Mouse (Mus musculus) liver, embryonic 13.5 days (tissue): ENCODE results near the gene Dbn1. TPM values are rescaled to one million over a fixed set of nuclear protein-coding genes. Genes with fewer than 3 reads are reported as not detected.

ENCODE experiments used
- ATAC-seq: fragments of 200-750 bp; cut with Nextera tagmentation; 2 replicates; pipeline ENCODE4 v1.8.0; 2017; ENCODE audit warnings: low read depth, mild to moderate bottlenecking, moderate number of reproducible peaks, moderate library complexity
- DNase-seq: peaks from one replicate; pipeline ENCODE4 v3.0.0; 2022
- H3K27ac ChIP-seq: fragments of 300-500 bp; sonication (generic); 2 replicates; pipeline ENCODE4 v1.5.1; 2015; ENCODE audit warnings: moderate library complexity, mild to moderate bottlenecking, inconsistent platforms
- H3K27me3 ChIP-seq: fragments of 300-500 bp; sonication (generic); 2 replicates; pipeline ENCODE4 v1.6.1; 2015; ENCODE audit warnings: mild to moderate bottlenecking, inconsistent platforms
- H3K36me3 ChIP-seq: fragments of 300-500 bp; sonication (generic); 2 replicates; pipeline ENCODE4 v1.6.1; 2015; ENCODE audit warnings: mild to moderate bottlenecking, inconsistent platforms
- H3K4me1 ChIP-seq: fragments of 300-500 bp; sonication (generic); replicated peaks from 2 replicates; pipeline ENCODE4 v1.6.1; 2015; ENCODE audit warnings: inconsistent platforms
- H3K4me2 ChIP-seq: fragments of 300-500 bp; sonication (generic); 2 replicates; pipeline ENCODE4 v1.6.1; 2015; ENCODE audit warnings: inconsistent platforms, mild to moderate bottlenecking, moderate library complexity
- H3K4me3 ChIP-seq: fragments of 300-500 bp; sonication (generic); replicated peaks from 2 replicates; pipeline ENCODE4 v1.5.1; 2015; ENCODE audit warnings: mild to moderate bottlenecking, inconsistent platforms
- H3K9ac ChIP-seq: fragments of 300-500 bp; sonication (generic); 2 replicates; pipeline ENCODE4 v1.6.1; 2015; ENCODE audit warnings: mild to moderate bottlenecking, inconsistent platforms
- H3K9me3 ChIP-seq: fragments of 300-500 bp; sonication (generic); replicated peaks from 2 replicates; pipeline ENCODE4 v1.6.1; 2016; ENCODE audit warnings: inconsistent platforms
- WGBS: fragments of 180-500 bp; shearing (Covaris S2); methylation state at CpG from one replicate; pipeline ENCODE4 v1.1.7; 2015; ENCODE audit not compliant: insufficient replicate concordance; 5-methylcytosine and 5-hydroxymethylcytosine counted together
- microRNA-seq: library from miRNA; unstranded; fragments of <30 nt; microRNA quantifications from one replicate; pipeline ENCODE4, GENCODE M21; 2016
- polyA plus RNA-seq: library from polyadenylated mRNA; unstranded; fragments of >200 nt; fragmentation: Nextera tagmentation; extraction: Ambion mirVana; gene quantifications from 2 replicates; pipeline ENCODE4 v1.2.1, GENCODE M21; 2015

Gene Dbn1
- polyA plus RNA-seq, 1 experiment from 2014 or later: 11.5 TPM

GRCm38 (mm10) chr13:55426613-55427012 is 61.3 kb downstream of the Dbn1 start, which contains the start of gene F12:
TSS of gene F12 (minus strand) at chr13:55426793.
- Histone ChIP-seq H3K4me2 (peak within 1 kb of the TSS; percentile 52), H3K9me3 (no peaks in the 10 kb centered on the region), H3K36me3 (no peaks in the 10 kb centered on the region), H3K9ac (peak within 1 kb of the TSS; percentile 43; the same call in 1 of the 2 replicates), H3K4me1 (peaks cover 11% of the 10 kb centered on the region), H3K4me3 (peak within 1 kb of the TSS; percentile 27), H3K27me3 (peaks cover 17% of the 10 kb centered on the region), H3K27ac (no peak within 1 kb of the TSS; the same call in 1 of the 2 replicates)
- ATAC-seq (no peak), DNase-seq (no peak)
- WGBS: 67% methylated on average over 10 of the region's 10 CpGs

Small RNA genes lying within 50 kb of the gene (microRNA-seq; reads per million reads assigned to microRNA genes)
- gene Mir6943 (not detected), gene Mir6944 (7.6 reads per million, percentile 18 among the genes with 10 or more reads in this experiment), gene Mir6945 (2.3 reads per million)

Other genes starting within 250 kb of the Dbn1 start
- 234 and 240 TPM in 2 replicates for gene Prelid1, start 167.6 kb downstream of the Dbn1 start, polyA plus RNA-seq
- 38.0 and 45.0 TPM in 2 replicates for gene Rab24, start 166.2 kb downstream of the Dbn1 start, polyA plus RNA-seq
- gene Mxd3, start 158.3 kb downstream of the Dbn1 start, polyA plus RNA-seq: 22.0 and 23.0 TPM in 2 replicates
- 59.1 and 65.6 TPM in 2 replicates for gene Lman2, start 125.3 kb downstream of the Dbn1 start, polyA plus RNA-seq
- 1.4 and 1.8 TPM in 2 replicates for gene Rgs14, start 118.4 kb downstream of the Dbn1 start, polyA plus RNA-seq
- not detected in 2 replicates for gene Slc34a1, start 89.9 kb downstream of the Dbn1 start, polyA plus RNA-seq
- not detected in 2 replicates for gene Pfn3, start 72.9 kb downstream of the Dbn1 start, polyA plus RNA-seq
- gene F12, start 61.3 kb downstream of the Dbn1 start, polyA plus RNA-seq: 56.5 and 59.8 TPM in 2 replicates
- gene Grk6, start 43.0 kb downstream of the Dbn1 start, polyA plus RNA-seq: 23.7 and 25.2 TPM in 2 replicates
- not detected in 2 replicates for gene Prr7, start 23.8 kb downstream of the Dbn1 start, polyA plus RNA-seq
- 27.5 and 28.8 TPM in 2 replicates for gene Pdlim7, start 25.6 kb upstream of the Dbn1 start, polyA plus RNA-seq
- 3.4 and 3.8 TPM in 2 replicates for gene Dok3, start 41.2 kb upstream of the Dbn1 start, polyA plus RNA-seq
- 31.7 and 32.8 TPM in 2 replicates for gene Ddx41, start 48.5 kb upstream of the Dbn1 start, polyA plus RNA-seq
- gene Fam193b, start 83.0 kb upstream of the Dbn1 start, polyA plus RNA-seq: 7.9 and 8.8 TPM in 2 replicates
- 65.0 and 72.6 TPM in 2 replicates for gene Tmed9, start 85.6 kb upstream of the Dbn1 start, polyA plus RNA-seq
- gene B4galt7, start 111.8 kb upstream of the Dbn1 start, polyA plus RNA-seq: 7.0 and 7.8 TPM in 2 replicates
- 15.4 and 15.9 TPM in 2 replicates for gene Caml, start 134.9 kb upstream of the Dbn1 start, polyA plus RNA-seq
- gene Ddx46, start 146.9 kb upstream of the Dbn1 start, polyA plus RNA-seq: 20.7 and 27.3 TPM in 2 replicates
- gene B230219D22Rik, start 205.0 kb upstream of the Dbn1 start, polyA plus RNA-seq: 12.4 and 14.1 TPM in 2 replicates
- 30.9 and 37.5 TPM in 2 replicates for gene Txndc15, start 226.5 kb upstream of the Dbn1 start, polyA plus RNA-seq
- gene Pcbd2, start 239.3 kb upstream of the Dbn1 start, polyA plus RNA-seq: 40.9 and 45.3 TPM in 2 replicates